Mouse (Mus musculus) small intestine, adult 2 months (tissue): Measurements from ENCODE around the gene Hoxb4. TPM values are rescaled to one million over a fixed set of nuclear protein-coding genes. Genes with fewer than 3 reads are reported as not detected.

ENCODE experiments used
- H3K27ac ChIP-seq: fragments of 200-500 bp; 2 replicates; pipeline ENCODE4 v1.5.1; 2012; ENCODE audit warnings: low read depth, low read length, control low read depth, inconsistent platforms; ENCODE audit not compliant: insufficient read depth
- H3K27me3 ChIP-seq: fragments of 200-500 bp; 2 replicates; pipeline ENCODE4 v1.6.1; 2012; ENCODE audit warnings: mild to moderate bottlenecking, moderate library complexity, low read length, inconsistent platforms; ENCODE audit not compliant: control insufficient read depth, insufficient read depth
- H3K36me3 ChIP-seq: fragments of 200-500 bp; 2 replicates; pipeline ENCODE4 v1.6.1; 2012; ENCODE audit warnings: mild to moderate bottlenecking, low read length, control low read depth, inconsistent platforms; ENCODE audit not compliant: control insufficient read depth, insufficient read depth
- H3K4me1 ChIP-seq: fragments of 200-500 bp; 2 replicates; pipeline ENCODE4 v1.6.1; 2012; ENCODE audit warnings: low read length, inconsistent platforms, mixed read lengths; ENCODE audit not compliant: control insufficient read depth, insufficient read depth, insufficient read length
- H3K4me3 ChIP-seq: fragments of 200-500 bp; 2 replicates; pipeline ENCODE4 v1.5.1; 2012; ENCODE audit warnings: low read depth, mild to moderate bottlenecking, control low read depth, inconsistent platforms, low read length, moderate library complexity
- CTCF ChIP-seq: fragments of 200-500 bp; IDR thresholded peaks from 2 replicates; pipeline ENCODE4 v1.5.1; 2012; ENCODE audit warnings: low read depth, mild to moderate bottlenecking, control low read depth, inconsistent platforms, low read length, moderate library complexity, mixed read lengths; ENCODE audit not compliant: insufficient replicate concordance, insufficient read length; ENCODE audit errors: extremely low read depth
- POLR2A ChIP-seq: fragments of 200-500 bp; IDR thresholded peaks from 2 replicates; pipeline ENCODE4 v1.6.1; 2012; ENCODE audit warnings: low read depth, mild to moderate bottlenecking, control low read depth, inconsistent platforms, low read length, moderate library complexity
- WGBS: fragments of 180-500 bp; shearing (Covaris S2); methylation state at CpG from one replicate; pipeline ENCODE4 v1.1.7; 2018; 5-methylcytosine and 5-hydroxymethylcytosine counted together
- polyA plus RNA-seq: library from polyadenylated mRNA; depleted of rRNA; stranded (reverse); fragments of >200 nt; gene quantifications from 2 replicates; pipeline ENCODE4 v1.2.3, GENCODE M21; 2012

The Hoxb4 gene
- polyA plus RNA-seq, 1 experiment = 2.9 TPM

DNA sequence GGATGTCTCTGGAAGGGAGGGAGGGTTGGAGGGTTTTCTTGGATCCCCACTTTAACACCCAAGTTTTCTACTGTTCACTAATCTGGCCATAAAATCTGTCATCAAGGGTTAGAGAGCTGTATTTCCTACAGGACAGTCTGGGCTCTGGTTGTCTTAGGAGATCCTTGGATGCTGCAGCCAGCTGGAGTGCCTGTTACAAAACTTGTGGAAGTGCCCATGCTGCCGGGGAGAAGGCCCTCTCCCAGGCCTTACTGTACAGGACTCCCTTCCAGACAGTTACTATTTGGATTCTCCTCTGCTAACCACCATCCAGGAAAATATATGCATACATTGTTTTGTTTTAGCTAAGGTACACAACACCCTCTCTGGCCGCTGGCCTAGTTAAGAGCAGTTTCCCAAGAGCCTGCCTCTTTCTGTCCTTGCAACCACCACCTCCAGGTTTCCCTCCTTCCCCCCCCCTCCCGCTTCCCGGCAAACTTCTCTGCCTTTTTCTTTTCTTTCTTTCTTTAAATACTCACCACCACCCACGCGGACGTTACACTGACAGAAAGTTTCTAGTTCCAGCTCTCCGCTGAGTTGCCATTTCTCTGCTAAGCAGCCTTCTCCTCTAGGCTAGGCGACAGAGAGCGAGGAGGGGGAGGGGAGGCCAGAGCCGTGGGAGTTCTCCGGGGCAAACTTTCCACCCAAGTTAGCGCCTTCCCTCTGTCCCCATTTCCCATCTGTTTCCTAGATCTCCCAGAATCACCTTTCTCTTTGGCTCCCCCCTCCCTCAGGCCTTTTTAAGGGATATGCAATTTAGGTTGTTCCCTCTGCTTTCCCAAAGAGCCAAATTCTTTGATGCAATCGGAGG lies 31.6 kb downstream of the Hoxb4 start:
- Histone ChIP-seq H3K27ac (peak overlapping the region; percentile 40; the same call in 1 of the 2 replicates), H3K4me1 (no peaks in the 10 kb centered on the region; the same call in 1 of the 2 replicates), H3K36me3 (no peaks in the 10 kb centered on the region; the same call in 1 of the 2 replicates), H3K4me3 (no peak overlapping the region), H3K27me3 (peaks cover 42% of the 10 kb centered on the region)
- no peak for TF ChIP-seq CTCF
- no peak for TF ChIP-seq POLR2A
- 57% methylated on average over 14 of the region's 14 CpGs for WGBS

DNA sequence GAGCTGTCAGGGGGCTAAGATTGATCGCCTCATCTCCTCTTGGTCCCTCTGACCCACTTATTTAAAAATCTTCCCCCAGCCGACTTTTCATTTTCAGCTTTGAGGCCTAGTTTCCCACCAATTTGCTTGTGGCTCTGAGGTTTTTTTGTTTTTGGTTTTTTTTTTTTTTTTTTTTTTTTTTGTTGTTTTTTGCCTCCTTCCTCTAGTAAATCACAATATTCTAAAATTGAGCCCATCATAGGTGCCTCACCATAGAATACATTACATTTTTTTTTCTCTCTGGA lies 32.2 kb downstream of the Hoxb4 start, which contains the start of gene Hoxb2:
Gene Hoxb2, plus strand, starts transcription at position 185 of the 284 bp plus-strand sequence.
- H3K27me3 ChIP-seq = peaks cover 46% of the 10 kb centered on the region
- H3K4me3 ChIP-seq = no peak within 1 kb of the TSS
- H3K4me1 ChIP-seq = no peaks in the 10 kb centered on the region; the same call in 1 of the 2 replicates
- TF ChIP-seq CTCF (no peak), POLR2A (no peak)
- H3K27ac ChIP-seq = peak within 1 kb of the TSS; percentile 40
- 58% methylated on average over 2 of the region's 2 CpGs for WGBS
- H3K36me3 ChIP-seq = no peaks in the 10 kb centered on the region; the same call in 1 of the 2 replicates

DNA sequence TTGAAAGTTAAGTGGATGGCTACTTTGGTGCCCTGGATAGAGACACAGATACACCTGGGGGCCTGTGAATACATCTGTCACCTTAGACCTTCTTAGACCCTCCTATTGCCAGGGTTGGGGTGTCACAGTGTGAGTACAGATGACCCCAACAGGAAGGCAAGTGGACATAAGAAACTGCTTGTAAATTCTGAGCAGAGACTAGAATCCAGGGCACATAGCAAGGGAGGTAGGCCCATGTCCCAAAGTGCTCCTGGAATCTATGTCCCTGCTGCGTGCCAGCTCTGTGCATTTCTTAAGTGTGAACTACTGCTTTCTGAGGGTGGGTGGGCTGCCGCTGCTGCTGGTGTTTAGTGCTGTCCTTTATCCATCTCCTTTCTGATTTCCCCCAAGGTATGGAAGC lies 32.7 kb downstream of the Hoxb4 start:
- H3K4me3 ChIP-seq = no peak overlapping the region
- H3K27me3 ChIP-seq = peaks cover 41% of the 10 kb centered on the region
- H3K27ac ChIP-seq = peak overlapping the region; percentile 35; the same call in 1 of the 2 replicates
- H3K36me3 ChIP-seq = no peaks in the 10 kb centered on the region; the same call in 1 of the 2 replicates
- WGBS = 70% methylated on average over 2 of the region's 2 CpGs
- H3K4me1 ChIP-seq = no peaks in the 10 kb centered on the region; the same call in 1 of the 2 replicates
- TF ChIP-seq POLR2A (no peak), CTCF (no peak)

DNA sequence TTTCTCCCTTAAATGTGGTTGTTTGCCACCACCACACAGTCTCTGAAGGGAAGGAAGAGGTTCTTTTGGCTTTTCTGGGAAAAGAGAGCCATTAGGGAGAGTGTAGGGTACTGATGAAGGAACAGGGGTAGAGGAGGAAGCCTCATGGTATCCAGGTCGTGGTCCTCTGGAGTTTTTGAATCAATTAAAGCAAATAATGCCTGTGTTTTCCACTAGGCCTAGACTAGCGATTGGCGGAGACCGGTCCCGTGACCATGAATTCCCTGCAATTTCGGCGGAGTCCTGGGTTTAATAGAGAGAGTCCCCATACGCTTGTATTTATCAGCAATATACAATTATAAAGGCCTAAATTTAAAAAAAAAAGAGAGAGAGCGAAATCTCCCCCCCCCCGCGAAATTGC lies 33.2 kb downstream of the Hoxb4 start:
- WGBS = 50% methylated on average over 11 of the region's 11 CpGs
- peaks cover 38% of the 10 kb centered on the region for H3K27me3 ChIP-seq
- H3K27ac ChIP-seq = peak overlapping the region; percentile 35
- no peaks in the 10 kb centered on the region for H3K4me1 ChIP-seq
- no peaks in the 10 kb centered on the region; the same call in 1 of the 2 replicates for H3K36me3 ChIP-seq
- TF ChIP-seq POLR2A (no peak), CTCF (no peak)
- H3K4me3 ChIP-seq = no peak overlapping the region

DNA sequence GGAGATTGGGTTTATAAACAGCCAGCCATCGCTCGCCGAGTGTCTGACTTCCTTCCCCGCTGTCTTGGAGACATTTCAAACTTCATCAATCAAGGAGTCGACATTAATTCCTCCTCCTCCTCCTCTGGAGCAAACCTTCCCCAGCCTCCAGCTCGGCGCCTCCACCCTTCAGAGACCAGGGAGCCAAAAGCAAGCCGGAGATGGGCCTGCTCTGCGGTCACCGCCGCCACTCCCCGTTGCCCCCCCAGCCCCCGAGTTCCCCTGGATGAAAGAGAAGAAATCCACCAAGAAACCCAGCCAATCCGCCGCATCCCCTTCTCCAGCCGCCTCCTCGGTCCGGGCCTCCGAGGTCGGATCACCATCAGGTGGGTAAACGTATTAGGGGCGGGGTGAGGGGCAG lies 33.8 kb downstream of the Hoxb4 start:
- no peaks in the 10 kb centered on the region for H3K4me1 ChIP-seq
- 19% methylated on average over 22 of the region's 22 CpGs for WGBS
- H3K27me3 ChIP-seq = peaks cover 38% of the 10 kb centered on the region
- no peaks in the 10 kb centered on the region; the same call in 1 of the 2 replicates for H3K36me3 ChIP-seq
- peak overlapping the region; percentile 87 for H3K27ac ChIP-seq
- TF ChIP-seq CTCF = no peak
- no peak; the same call in 1 of the 2 replicates for TF ChIP-seq POLR2A
- H3K4me3 ChIP-seq = peak overlapping the region; percentile 66

DNA sequence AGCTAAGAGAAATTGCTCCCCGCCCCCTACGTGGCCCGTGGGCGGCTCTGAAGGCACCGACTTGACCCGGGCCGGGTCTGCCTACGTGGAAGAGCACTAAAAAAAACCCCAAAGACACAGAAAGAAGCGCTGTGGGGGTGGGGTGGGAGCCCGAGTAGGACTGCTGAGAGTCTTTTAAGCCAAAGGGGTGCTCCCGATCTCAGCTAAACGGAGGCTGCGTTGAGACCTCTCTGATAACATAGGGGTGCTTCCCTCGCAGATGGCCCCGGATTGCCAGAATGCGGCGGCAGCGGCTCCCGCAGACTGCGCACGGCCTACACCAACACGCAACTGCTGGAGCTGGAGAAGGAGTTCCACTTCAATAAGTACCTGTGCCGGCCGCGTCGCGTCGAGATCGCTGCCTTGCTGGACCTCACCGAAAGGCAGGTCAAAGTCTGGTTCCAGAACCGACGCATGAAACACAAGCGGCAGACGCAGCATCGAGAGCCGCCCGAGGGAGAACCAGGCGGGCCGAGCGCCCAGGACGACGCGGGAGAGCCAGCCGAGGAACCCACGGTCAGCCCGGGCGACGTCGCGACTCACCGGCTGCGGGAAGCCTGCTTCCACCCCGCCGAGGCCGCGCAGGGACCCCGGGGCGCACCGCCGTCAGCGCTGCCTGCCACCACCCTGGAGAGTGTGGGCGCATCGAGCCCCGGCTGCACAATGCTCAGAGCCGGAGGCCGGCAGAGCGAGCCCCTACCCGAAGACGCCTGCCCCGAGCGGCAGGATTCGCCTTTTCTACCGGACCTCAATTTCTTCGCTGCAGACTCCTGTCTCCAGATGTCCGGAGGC lies 34.8 kb downstream of the Hoxb4 start:
- no peaks in the 10 kb centered on the region for H3K4me1 ChIP-seq
- TF ChIP-seq CTCF (no peak), POLR2A (no peak)
- peaks cover 38% of the 10 kb centered on the region for H3K27me3 ChIP-seq
- H3K4me3 ChIP-seq = peak overlapping the region; percentile 58
- H3K36me3 ChIP-seq = no peaks in the 10 kb centered on the region; the same call in 1 of the 2 replicates
- WGBS = 2% methylated on average over 75 of the region's 75 CpGs
- peak overlapping the region; percentile 87 for H3K27ac ChIP-seq

DNA sequence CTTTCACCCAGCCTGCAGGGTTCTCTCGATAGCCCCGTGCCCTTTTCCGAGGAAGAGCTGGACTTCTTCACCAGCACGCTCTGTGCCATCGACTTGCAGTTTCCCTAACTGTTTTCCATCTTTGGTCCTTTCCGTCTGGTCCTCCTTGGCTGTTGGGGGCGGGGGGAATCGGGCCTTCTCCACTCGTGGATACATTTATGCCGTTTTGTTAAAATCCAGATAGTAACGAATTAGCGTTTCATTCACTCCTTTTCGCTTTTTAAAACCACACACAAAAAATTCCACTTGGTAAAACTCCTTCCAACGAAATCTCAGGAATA lies 35.4 kb downstream of the Hoxb4 start:
- Histone ChIP-seq H3K27ac (peak overlapping the region; percentile 87), H3K4me3 (peak overlapping the region; percentile 58)

More for the DNA sequence above, 35.4 kb downstream of the Hoxb4 start:
- Histone ChIP-seq H3K4me1 (no peaks in the 10 kb centered on the region), H3K36me3 (no peaks in the 10 kb centered on the region; the same call in 1 of the 2 replicates), H3K27me3 (peaks cover 38% of the 10 kb centered on the region)
- TF ChIP-seq CTCF (no peak), POLR2A (no peak)
- 18% methylated on average over 14 of the region's 14 CpGs for WGBS
